Mouse (Mus musculus) cerebellum, adult 2 months (tissue): ENCODE results near the gene Tsen54.

Experiments
- CTCF ChIP-seq: fragments of 200-500 bp; IDR thresholded peaks from 2 replicates; pipeline ENCODE4 v1.5.1; 2011; ENCODE audit warnings: low read depth, mild to moderate bottlenecking, control low read depth, low read length, moderate library complexity, borderline replicate concordance; ENCODE audit not compliant: insufficient read depth
- POLR2A ChIP-seq: fragments of 200-500 bp; IDR thresholded peaks from 2 replicates; pipeline ENCODE4 v1.6.1; 2011; ENCODE audit warnings: low read length, control low read depth, borderline replicate concordance; ENCODE audit not compliant: insufficient read depth

- TF ChIP-seq POLR2A, result no peak
- TF ChIP-seq CTCF, result peak; percentile 63; the same call in 1 of the 2 replicates
Measured at GRCm38 (mm10) chr11:115859143-115859945, 44.8 kb downstream of the Tsen54 start.
